Mouse (Mus musculus) embryonic facial prominence, embryonic 15.5 days (tissue): ENCODE data around the gene Pitpnc1. TPM values are rescaled to one million over a fixed set of nuclear protein-coding genes. Genes with fewer than 3 reads are reported as not detected.

Source experiments
- ATAC-seq: fragments of 200-750 bp; cut with Nextera tagmentation; 2 replicates; pipeline ENCODE4 v1.8.0; 2017; ENCODE audit warnings: low read depth, moderate TSS enrichment; ENCODE audit not compliant: insufficient number of reproducible peaks, low FRiP score, low TSS enrichment
- H3K27ac ChIP-seq: fragments of 300-500 bp; sonication (generic); replicated peaks from 2 replicates; pipeline ENCODE4 v1.5.1; 2015; ENCODE audit warnings: mild to moderate bottlenecking, inconsistent platforms
- H3K27me3 ChIP-seq: fragments of 300-500 bp; sonication (generic); 2 replicates; pipeline ENCODE4 v1.6.1; 2015; ENCODE audit warnings: inconsistent platforms
- H3K36me3 ChIP-seq: fragments of 300-500 bp; sonication (generic); 2 replicates; pipeline ENCODE4 v1.6.1; 2015; ENCODE audit warnings: mild to moderate bottlenecking, inconsistent platforms
- H3K4me1 ChIP-seq: fragments of 300-500 bp; sonication (generic); 2 replicates; pipeline ENCODE4 v1.6.1; 2015; ENCODE audit warnings: inconsistent platforms
- H3K4me2 ChIP-seq: fragments of 300-500 bp; sonication (generic); replicated peaks from 2 replicates; pipeline ENCODE4 v1.6.1; 2015; ENCODE audit warnings: mild to moderate bottlenecking, inconsistent platforms
- H3K4me3 ChIP-seq: fragments of 300-500 bp; sonication (generic); replicated peaks from 2 replicates; pipeline ENCODE4 v1.5.1; 2015; ENCODE audit warnings: mild to moderate bottlenecking, inconsistent platforms
- H3K9ac ChIP-seq: fragments of 300-500 bp; sonication (generic); 2 replicates; pipeline ENCODE4 v1.6.1; 2015; ENCODE audit warnings: inconsistent platforms
- H3K9me3 ChIP-seq: fragments of 300-500 bp; sonication (generic); replicated peaks from 2 replicates; pipeline ENCODE4 v1.6.1; 2016; ENCODE audit warnings: inconsistent platforms
- WGBS: fragments of 180-500 bp; shearing (Covaris S2); methylation state at CpG from one replicate; pipeline ENCODE4 v1.1.7; 2015; 5-methylcytosine and 5-hydroxymethylcytosine counted together
- polyA plus RNA-seq: library from polyadenylated mRNA; unstranded; fragments of >200 nt; fragmentation: Nextera tagmentation; extraction: Ambion mirVana; gene quantifications from 2 replicates; pipeline ENCODE4 v1.2.1, GENCODE M21; 2015

Gene Pitpnc1
- polyA plus RNA-seq, 1 experiment from 2014 or later = 22.0 TPM

DNA sequence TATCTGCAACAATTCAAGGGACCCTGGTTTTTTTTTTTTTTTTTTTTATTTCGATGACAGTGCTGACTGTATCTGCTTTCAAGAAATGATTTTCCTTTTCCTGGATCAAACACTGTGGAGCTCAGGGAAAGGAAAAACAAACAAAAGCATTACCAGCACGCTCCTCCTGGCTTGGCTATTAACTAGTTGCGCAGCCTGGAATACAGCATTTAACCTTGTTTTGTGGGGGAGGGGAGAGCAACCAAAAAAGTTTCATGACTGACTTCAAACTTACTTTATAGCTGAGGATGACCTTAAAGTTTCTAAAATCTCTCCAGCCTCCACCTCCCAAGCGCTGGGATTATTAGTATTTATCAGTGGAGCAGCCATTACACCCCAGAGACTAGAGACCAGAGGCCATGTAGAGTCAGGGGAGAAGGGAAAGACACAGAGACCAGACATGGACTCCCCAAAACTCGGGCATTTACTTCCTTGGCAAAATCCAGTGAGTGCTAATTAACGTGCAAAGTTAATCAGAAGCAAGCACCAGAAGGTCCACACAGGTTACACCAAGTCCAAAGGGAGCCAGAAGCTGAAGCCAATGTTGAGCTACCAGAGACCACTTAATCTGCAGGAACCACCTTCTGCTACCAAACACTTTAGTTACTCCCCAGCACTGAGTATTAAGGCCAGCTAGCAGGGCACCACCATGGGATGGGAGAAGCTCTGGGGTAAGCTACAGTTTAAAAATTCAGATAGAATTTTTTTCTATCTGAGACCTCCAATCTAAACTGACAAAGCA lies 3.7 kb downstream of the Pitpnc1 start:
- WGBS = 67% methylated on average over 6 of the region's 6 CpGs
- no peaks in the 10 kb centered on the region for H3K27me3 ChIP-seq
- no peak for ATAC-seq
- H3K4me2 ChIP-seq = no peak overlapping the region
- peaks cover 20% of the 10 kb centered on the region for H3K4me1 ChIP-seq
- H3K4me3 ChIP-seq = no peak overlapping the region
- H3K9me3 ChIP-seq = no peaks in the 10 kb centered on the region
- no peak overlapping the region for H3K27ac ChIP-seq
- H3K9ac ChIP-seq = no peak overlapping the region
- H3K36me3 ChIP-seq = no peaks in the 10 kb centered on the region

DNA sequence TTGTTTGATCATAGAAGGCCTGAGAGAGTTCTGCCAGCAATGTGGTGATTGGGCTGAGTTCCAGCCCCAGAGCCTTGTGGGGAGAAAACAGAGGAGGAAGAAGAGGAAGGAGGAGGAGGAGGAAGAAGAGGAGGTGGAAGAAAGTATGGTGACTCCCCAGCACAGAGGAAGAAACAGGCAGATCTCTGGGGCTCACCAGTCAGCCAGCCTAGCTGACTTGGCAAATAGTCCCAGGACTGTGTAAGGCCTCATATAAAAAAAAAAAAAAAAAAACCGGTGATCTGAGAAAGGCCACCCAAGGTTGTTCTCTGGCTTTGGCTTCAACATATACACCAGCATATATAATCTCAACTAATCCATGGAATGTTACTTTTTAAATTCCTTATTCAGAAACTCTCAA lies 4.5 kb downstream of the Pitpnc1 start:
- H3K9ac ChIP-seq = no peak overlapping the region

GRCm38 (mm10) chr11:107465041-107465440 lies 5.5 kb downstream of the Pitpnc1 start:
- Histone ChIP-seq H3K9ac (no peak overlapping the region), H3K4me2 (no peak overlapping the region), H3K36me3 (no peaks in the 10 kb centered on the region), H3K9me3 (no peaks in the 10 kb centered on the region), H3K4me1 (peaks cover 11% of the 10 kb centered on the region), H3K27me3 (no peaks in the 10 kb centered on the region), H3K27ac (no peak overlapping the region), H3K4me3 (no peak overlapping the region)
- no peak for ATAC-seq
- WGBS = 85% methylated on average over 4 of the region's 4 CpGs

More for the DNA sequence above, 4.5 kb downstream of the Pitpnc1 start:
- no peaks in the 10 kb centered on the region for H3K9me3 ChIP-seq
- H3K27me3 ChIP-seq = no peaks in the 10 kb centered on the region
- WGBS = 38% methylated on average over 1 of the region's 1 CpGs
- H3K4me3 ChIP-seq = no peak overlapping the region
- H3K27ac ChIP-seq = no peak overlapping the region
- no peak for ATAC-seq
- H3K36me3 ChIP-seq = no peaks in the 10 kb centered on the region
- H3K4me2 ChIP-seq = no peak overlapping the region
- peaks cover 14% of the 10 kb centered on the region for H3K4me1 ChIP-seq

DNA sequence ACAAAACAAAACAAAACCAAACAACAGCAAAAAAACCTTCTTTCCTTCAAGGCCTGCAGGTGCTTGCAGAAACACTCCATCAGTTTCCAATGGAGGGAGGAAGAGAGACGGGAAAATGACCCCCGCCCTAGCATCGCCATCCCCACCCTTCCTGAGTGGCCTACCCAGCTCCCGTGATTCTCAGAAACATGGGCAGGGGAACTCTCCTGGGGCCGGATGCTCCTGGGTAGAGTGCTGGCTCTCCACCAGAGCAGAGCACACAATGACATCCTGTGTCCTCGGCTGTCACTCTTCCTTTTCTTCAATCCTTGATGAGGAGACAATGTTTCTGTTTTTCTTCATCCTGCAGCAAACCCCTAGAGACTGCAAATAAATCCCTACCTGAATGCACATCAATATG lies 6.4 kb downstream of the Pitpnc1 start:
- no peak overlapping the region for H3K4me2 ChIP-seq
- no peaks in the 10 kb centered on the region for H3K36me3 ChIP-seq
- H3K4me1 ChIP-seq = peaks cover 11% of the 10 kb centered on the region
- no peaks in the 10 kb centered on the region for H3K9me3 ChIP-seq
- WGBS = 56% methylated on average over 6 of the region's 6 CpGs
- no peaks in the 10 kb centered on the region for H3K27me3 ChIP-seq
- H3K27ac ChIP-seq = no peak overlapping the region
- no peak for ATAC-seq
- H3K9ac ChIP-seq = no peak overlapping the region
- H3K4me3 ChIP-seq = no peak overlapping the region

- Histone ChIP-seq H3K4me3 (no peak overlapping the region), H3K4me2 (no peak overlapping the region), H3K9ac (no peak overlapping the region), H3K27me3 (no peaks in the 10 kb centered on the region), H3K9me3 (no peaks in the 10 kb centered on the region), H3K27ac (no peak overlapping the region), H3K4me1 (peaks cover 8% of the 10 kb centered on the region), H3K36me3 (no peaks in the 10 kb centered on the region)
- no peak for ATAC-seq
- WGBS = 84% methylated on average over 12 of the region's 12 CpGs
Measured at GRCm38 (mm10) chr11:107463251-107463681, 7.2 kb downstream of the Pitpnc1 start.

GRCm38 (mm10) chr11:107462478-107462877 lies 8.0 kb downstream of the Pitpnc1 start:
- H3K9ac ChIP-seq = no peak overlapping the region
- ATAC-seq = no peak
- 96% methylated on average over 3 of the region's 3 CpGs for WGBS

DNA sequence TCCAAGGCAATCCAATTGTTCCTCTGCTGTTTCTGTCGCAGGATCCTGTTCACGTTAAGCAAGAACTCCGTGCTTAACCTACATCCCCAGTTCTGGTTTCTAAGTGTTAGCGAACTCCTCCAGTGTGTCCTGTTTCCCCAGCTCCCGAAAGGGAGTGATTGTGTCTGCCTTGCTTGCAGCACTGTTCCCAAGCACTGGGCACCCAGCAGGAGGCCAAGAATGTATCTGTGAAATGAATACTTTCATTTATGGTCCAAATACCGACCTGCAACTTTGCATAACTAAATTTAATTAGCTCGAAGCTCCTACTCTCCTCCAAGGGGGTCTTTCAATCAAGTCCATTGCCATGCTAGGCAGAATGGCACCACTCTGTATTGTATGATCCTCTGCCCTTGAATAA lies 10.7 kb downstream of the Pitpnc1 start:
- no peak overlapping the region for H3K4me2 ChIP-seq
- 69% methylated on average over 7 of the region's 7 CpGs for WGBS
- H3K27ac ChIP-seq = no peak overlapping the region
- no peaks in the 10 kb centered on the region for H3K36me3 ChIP-seq
- 0 out of 2 replicates have a peak, but pooled peaks cover 5% of the 10 kb centered on the region for H3K4me1 ChIP-seq
- H3K9me3 ChIP-seq = no peaks in the 10 kb centered on the region
- no peak overlapping the region for H3K9ac ChIP-seq
- no peak overlapping the region for H3K4me3 ChIP-seq
- no peaks in the 10 kb centered on the region for H3K27me3 ChIP-seq
- no peak for ATAC-seq

More at GRCm38 (mm10) chr11:107462478-107462877, 8.0 kb downstream of the Pitpnc1 start:
- no peaks in the 10 kb centered on the region for H3K36me3 ChIP-seq
- no peaks in the 10 kb centered on the region for H3K9me3 ChIP-seq
- H3K4me1 ChIP-seq = peaks cover 4% of the 10 kb centered on the region
- H3K27me3 ChIP-seq = no peaks in the 10 kb centered on the region
- no peak overlapping the region for H3K4me3 ChIP-seq
- H3K27ac ChIP-seq = no peak overlapping the region
- H3K4me2 ChIP-seq = no peak overlapping the region

DNA sequence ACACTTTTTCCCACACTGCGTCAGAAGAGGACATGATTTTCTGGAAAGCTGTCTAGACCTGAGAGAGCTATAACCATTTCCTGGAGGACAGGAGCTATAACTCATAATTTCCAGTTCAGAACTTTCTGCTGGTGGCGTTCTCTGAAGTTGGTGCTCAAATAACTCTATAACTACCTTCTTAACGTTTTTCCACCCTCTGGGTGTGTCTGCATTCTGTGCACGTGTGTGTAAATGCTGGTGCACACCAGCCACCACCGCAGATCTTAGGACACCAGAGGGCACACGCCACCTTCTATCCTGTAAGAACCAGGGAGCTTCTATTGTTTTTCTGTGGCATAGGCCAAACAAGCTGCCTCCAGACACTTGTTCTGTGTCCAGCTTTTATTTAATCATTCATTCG lies 11.5 kb downstream of the Pitpnc1 start:
- no peak for ATAC-seq
- Histone ChIP-seq H3K4me3 (no peak overlapping the region), H3K27ac (no peak overlapping the region), H3K9ac (no peak overlapping the region), H3K4me1 (0 out of 2 replicates have a peak, but pooled peaks cover 5% of the 10 kb centered on the region), H3K36me3 (no peaks in the 10 kb centered on the region), H3K27me3 (no peaks in the 10 kb centered on the region), H3K4me2 (no peak overlapping the region), H3K9me3 (no peaks in the 10 kb centered on the region)
- WGBS = 76% methylated on average over 7 of the region's 7 CpGs

DNA sequence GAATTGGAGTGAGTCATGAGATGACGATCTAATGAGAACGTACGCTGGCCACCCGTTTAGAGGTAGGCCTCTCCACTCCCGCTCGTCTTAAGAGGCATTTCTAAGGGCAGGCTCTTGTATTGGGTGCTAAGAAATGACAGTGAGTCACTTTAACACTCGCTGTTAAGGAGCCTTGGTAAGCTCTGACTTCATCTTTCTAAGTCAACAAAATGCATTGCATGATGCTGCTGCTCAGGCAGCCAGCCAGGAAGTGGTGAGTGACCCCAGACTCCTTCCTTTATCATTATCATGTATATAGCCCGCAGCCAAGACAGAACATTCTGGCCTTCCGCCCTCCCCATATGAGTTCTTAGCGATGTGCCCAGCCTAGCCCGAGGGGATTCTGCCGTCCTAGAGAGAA lies 12.2 kb downstream of the Pitpnc1 start:
- no peak for ATAC-seq
- Histone ChIP-seq H3K9me3 (no peaks in the 10 kb centered on the region), H3K27ac (no peak overlapping the region), H3K27me3 (no peaks in the 10 kb centered on the region), H3K36me3 (no peaks in the 10 kb centered on the region), H3K4me2 (no peak overlapping the region), H3K4me1 (0 out of 2 replicates have a peak, but pooled peaks cover 5% of the 10 kb centered on the region), H3K9ac (no peak overlapping the region), H3K4me3 (no peak overlapping the region)
- 72% methylated on average over 12 of the region's 12 CpGs for WGBS

DNA sequence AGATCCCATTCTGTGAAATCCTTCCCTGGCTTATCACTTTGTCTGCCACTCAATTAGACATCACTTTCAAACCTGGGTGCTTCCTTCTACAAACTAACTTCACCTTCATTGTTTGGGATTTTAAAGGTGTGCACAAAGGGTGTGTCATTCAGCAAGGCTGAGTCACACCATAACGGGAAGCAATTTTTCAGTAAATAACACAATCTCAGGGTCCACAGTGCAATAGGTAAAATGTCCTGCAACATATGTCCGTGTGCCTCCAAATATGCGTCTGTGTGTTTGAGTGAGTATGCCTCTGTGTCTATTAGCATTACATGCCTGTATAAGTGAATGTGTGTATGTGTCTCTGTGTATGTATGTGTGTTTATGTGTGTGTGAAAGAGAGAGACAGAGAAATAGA lies 13.2 kb downstream of the Pitpnc1 start:
- Histone ChIP-seq H3K9ac (no peak overlapping the region), H3K27me3 (no peaks in the 10 kb centered on the region), H3K4me2 (no peak overlapping the region), H3K4me3 (no peak overlapping the region), H3K9me3 (no peaks in the 10 kb centered on the region), H3K4me1 (0 out of 2 replicates have a peak, but pooled peaks cover 5% of the 10 kb centered on the region), H3K27ac (no peak overlapping the region), H3K36me3 (no peaks in the 10 kb centered on the region)
- WGBS = 89% methylated on average over 3 of the region's 3 CpGs
- no peak for ATAC-seq

DNA sequence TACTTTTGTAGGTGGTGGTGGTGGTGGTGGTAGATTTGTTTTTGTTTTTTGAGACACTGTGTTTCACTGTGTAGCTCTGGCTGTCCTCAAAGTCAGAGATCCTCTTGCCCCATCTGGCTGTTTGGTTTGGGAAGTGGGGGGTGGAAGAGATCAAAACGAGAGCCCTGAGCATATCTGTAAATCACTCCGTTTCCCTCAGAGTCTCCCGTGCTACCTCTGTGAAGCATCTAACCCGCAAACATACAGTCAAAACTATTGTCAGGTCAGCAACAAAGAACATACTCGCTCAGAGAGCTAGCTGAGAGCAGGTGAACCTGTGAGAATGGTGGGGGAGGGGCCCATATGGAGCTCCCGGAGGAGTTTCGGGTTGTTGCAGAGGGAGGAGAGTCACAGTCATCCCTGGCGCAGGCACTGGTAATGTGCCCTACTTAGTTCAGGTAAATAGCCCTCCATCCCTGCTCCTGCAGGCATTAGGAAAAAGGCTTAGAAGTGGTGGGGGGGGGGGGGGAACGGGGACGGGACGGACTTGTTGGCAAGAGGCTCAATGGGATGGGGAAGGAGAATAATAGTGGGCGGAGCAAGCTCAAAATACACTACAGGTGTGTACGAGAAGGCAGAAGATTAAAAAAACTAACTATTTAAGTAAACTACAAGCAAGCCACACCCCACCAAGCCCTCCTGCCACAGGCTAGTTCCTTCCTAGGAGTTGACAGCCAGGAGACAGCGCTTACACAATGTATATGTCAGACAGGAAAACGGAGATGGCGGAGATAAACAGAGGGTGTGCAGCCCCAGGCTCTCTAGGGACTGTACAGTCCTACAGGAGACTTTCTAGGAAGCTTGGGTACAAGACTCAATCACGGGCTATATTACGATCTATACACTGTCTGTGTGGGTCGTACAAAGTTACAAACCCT lies 15.7 kb downstream of the Pitpnc1 start:
- WGBS = 48% methylated on average over 19 of the region's 19 CpGs
- no peaks in the 10 kb centered on the region for H3K27me3 ChIP-seq
- H3K9ac ChIP-seq = no peak overlapping the region
- H3K27ac ChIP-seq = no peak overlapping the region
- no peak overlapping the region; the same call in 1 of the 2 replicates for H3K4me3 ChIP-seq
- no peaks in the 10 kb centered on the region for H3K9me3 ChIP-seq
- H3K4me1 ChIP-seq = 0 out of 2 replicates have a peak, but pooled peaks cover 8% of the 10 kb centered on the region
- H3K36me3 ChIP-seq = no peaks in the 10 kb centered on the region
- H3K4me2 ChIP-seq = no peak overlapping the region
- ATAC-seq = 0 out of 2 replicates have a peak, but pooled peaks have one; percentile 41
